Mouse (Mus musculus): ENCODE measurements at regions not wholly inside any gene's neighbourhood (a gene's known extent, or its start where the extent isn't known, plus 50 kb on each side); places are given as distances from the start of the nearest gene placed in this dataset.
A peak's percentile ranks its signal among the peaks of the same experiment; 100 is the strongest.

GRCm38 (mm10) chr3:146337429-146337828, 67.0 kb upstream of the Ssx2ip start:
- no peak for DNase-seq (ENCODE audit: low spot score in 2 of 2)

GRCm38 (mm10) chr3:146337861-146338281, 66.6 kb upstream of the Ssx2ip start:
- DNase-seq (ENCODE audit: low spot score in 2 of 2) = no peak

- no peak for DNase-seq (ENCODE audit: low spot score in 2 of 2)
Observed at GRCm38 (mm10) chr3:146338445-146338844, 66.0 kb upstream of the Ssx2ip start.

GRCm38 (mm10) chr3:146340316-146341055, 64.0 kb upstream of the Ssx2ip start:
- no peak for DNase-seq (ENCODE audit: low spot score in 2 of 2)

- no peak for DNase-seq (ENCODE audit: low spot score in 2 of 2)
Observed at GRCm38 (mm10) chr3:146341652-146342340, 62.6 kb upstream of the Ssx2ip start.

- DNase-seq (ENCODE audit: low spot score in 2 of 2) = no peak
Observed at GRCm38 (mm10) chr3:146342727-146343126, 61.7 kb upstream of the Ssx2ip start.

GRCm38 (mm10) chr3:146343649-146344401, 60.6 kb upstream of the Ssx2ip start:
- peak in 1 of 2 experiments; percentile 40 for DNase-seq (ENCODE audit: low spot score in 2 of 2)

- no peak for DNase-seq (ENCODE audit: low spot score in 2 of 2)
Observed at GRCm38 (mm10) chr3:146344402-146345025, 59.9 kb upstream of the Ssx2ip start.

GRCm38 (mm10) chr3:146345308-146345780, 59.1 kb upstream of the Ssx2ip start:
- peak; percentile 43 to 49 for DNase-seq (ENCODE audit: low spot score in 2 of 2)

- no peak for DNase-seq (ENCODE audit: low spot score in 2 of 2)
Observed at GRCm38 (mm10) chr3:146345946-146346345, 58.5 kb upstream of the Ssx2ip start.

GRCm38 (mm10) chr3:146347311-146347710, 57.1 kb upstream of the Ssx2ip start:
- no peak for DNase-seq (ENCODE audit: low spot score in 2 of 2)

GRCm38 (mm10) chr3:146348921-146349320, 55.5 kb upstream of the Ssx2ip start:
- no peak for DNase-seq (ENCODE audit: low spot score in 2 of 2)

GRCm38 (mm10) chr3:146349393-146349792, 55.0 kb upstream of the Ssx2ip start:
- DNase-seq (ENCODE audit: low spot score in 2 of 2) = no peak

- no peak for DNase-seq (ENCODE audit: low spot score in 2 of 2)
Observed at GRCm38 (mm10) chr3:146350126-146350525, 54.3 kb upstream of the Ssx2ip start.

GRCm38 (mm10) chr3:146351468-146351867, 53.0 kb upstream of the Ssx2ip start:
- DNase-seq (ENCODE audit: low spot score in 2 of 2) = no peak

GRCm38 (mm10) chr3:146352187-146352586, 52.3 kb upstream of the Ssx2ip start:
- peak; percentile 50 to 57 for DNase-seq (ENCODE audit: low spot score in 2 of 2)

- no peak for DNase-seq (ENCODE audit: low spot score in 2 of 2)
Observed at GRCm38 (mm10) chr3:146353961-146354360, 50.5 kb upstream of the Ssx2ip start.

All from natural killer cell, adult 2 months (primary cell).